Mouse (Mus musculus) embryonic fibroblast, embryonic 13.5 days (primary cell): ENCODE data around the gene Dnajb11. TPM values are rescaled to one million over a fixed set of nuclear protein-coding genes. Genes with fewer than 3 reads are reported as not detected.

Experiments
- H3K27ac ChIP-seq: 2 replicates; pipeline ENCODE4 v1.5.1; 2012; ENCODE audit warnings: low read length, control low read depth, inconsistent platforms; ENCODE audit not compliant: insufficient read depth
- H3K4me1 ChIP-seq: 2 replicates; pipeline ENCODE4 v1.6.1; 2011; ENCODE audit warnings: low read length; ENCODE audit not compliant: control insufficient read depth, insufficient read depth
- H3K4me3 ChIP-seq: 2 replicates; pipeline ENCODE4 v1.5.1; 2011; ENCODE audit warnings: mild to moderate bottlenecking, control low read depth, low read length; ENCODE audit not compliant: insufficient read depth
- CTCF ChIP-seq: IDR thresholded peaks from 2 replicates; pipeline ENCODE4 v1.5.1; 2011; ENCODE audit warnings: mild to moderate bottlenecking, control low read depth, low read length, moderate library complexity, borderline replicate concordance; ENCODE audit not compliant: insufficient read depth
- POLR2A ChIP-seq: IDR thresholded peaks from 2 replicates; pipeline ENCODE4 v1.6.1; 2011; ENCODE audit warnings: low read depth, mild to moderate bottlenecking, control low read depth, low read length, moderate library complexity
- polyA plus RNA-seq: library from polyadenylated mRNA; stranded (reverse); fragments of >200 nt; gene quantifications from 2 replicates; pipeline ENCODE4 v1.2.4, GENCODE M21; 2011; ENCODE audit warnings: low read depth; ENCODE audit not compliant: missing spikeins, insufficient read length

The Dnajb11 gene
- polyA plus RNA-seq, 1 experiment, result 101 TPM

- H3K4me3 ChIP-seq, result no peak overlapping the region
- H3K4me1 ChIP-seq, result peaks cover 7% of the 10 kb centered on the region
- no peak overlapping the region for H3K27ac ChIP-seq
- TF ChIP-seq CTCF (no peak), POLR2A (no peak)
Measured at GRCm38 (mm10) chr16:22879945-22880595, 22.4 kb downstream of the Dnajb11 start.

GRCm38 (mm10) chr16:22880900-22881299 lies 23.3 kb downstream of the Dnajb11 start:
- Histone ChIP-seq H3K27ac (no peak overlapping the region), H3K4me1 (peaks cover 7% of the 10 kb centered on the region), H3K4me3 (no peak overlapping the region)
- TF ChIP-seq CTCF, result no peak
- TF ChIP-seq POLR2A, result no peak

DNA sequence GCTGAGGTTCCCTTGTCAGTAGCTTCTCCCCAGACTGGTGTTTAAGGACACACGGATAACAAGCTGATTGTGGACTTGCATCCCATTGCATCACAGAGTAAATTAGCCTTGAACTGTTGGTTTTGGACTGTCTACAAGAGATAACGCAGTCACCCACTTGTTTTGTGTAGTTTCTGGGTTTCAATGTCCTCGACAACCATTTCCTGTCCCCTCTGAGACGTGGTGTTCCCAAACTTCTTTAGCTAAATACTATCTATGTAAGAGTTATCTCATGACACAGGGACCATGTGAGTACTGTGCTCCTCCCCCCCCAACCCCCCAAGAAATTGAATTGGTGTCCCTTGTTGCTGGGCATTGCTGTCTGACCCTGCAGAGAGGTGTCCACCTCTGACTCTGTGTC lies 23.8 kb downstream of the Dnajb11 start:
- H3K4me1 ChIP-seq, result peaks cover 7% of the 10 kb centered on the region
- no peak overlapping the region for H3K27ac ChIP-seq
- no peak overlapping the region for H3K4me3 ChIP-seq
- TF ChIP-seq POLR2A (no peak), CTCF (no peak)

DNA sequence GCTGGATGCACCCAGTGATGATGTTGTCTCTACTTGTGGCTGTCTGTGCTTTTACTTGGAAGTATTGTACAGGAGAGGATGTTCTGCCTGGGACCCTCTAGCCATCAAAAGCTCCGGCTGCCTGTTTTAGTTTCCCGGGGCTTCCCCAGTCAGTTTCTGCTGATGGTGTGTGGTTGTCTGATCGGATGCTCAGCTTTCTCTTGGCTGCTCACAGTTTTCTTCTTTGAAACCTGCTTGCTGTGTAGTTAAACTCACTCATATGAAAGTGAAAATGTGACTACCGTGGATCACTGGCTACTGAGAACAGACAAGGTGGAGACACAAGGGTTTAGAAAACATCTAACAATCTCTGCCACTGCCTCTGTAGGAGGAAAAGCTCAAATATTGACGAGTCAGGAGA lies 25.8 kb downstream of the Dnajb11 start:
- no peak overlapping the region for H3K27ac ChIP-seq
- peaks cover 7% of the 10 kb centered on the region for H3K4me1 ChIP-seq
- TF ChIP-seq POLR2A (no peak), CTCF (no peak)
- no peak overlapping the region for H3K4me3 ChIP-seq

- no peak overlapping the region for H3K4me3 ChIP-seq
- H3K27ac ChIP-seq, result no peak overlapping the region
- H3K4me1 ChIP-seq, result peaks cover 4% of the 10 kb centered on the region
- TF ChIP-seq CTCF, result no peak
- no peak for TF ChIP-seq POLR2A
Measured at GRCm38 (mm10) chr16:22885356-22885755, 27.7 kb downstream of the Dnajb11 start.

DNA sequence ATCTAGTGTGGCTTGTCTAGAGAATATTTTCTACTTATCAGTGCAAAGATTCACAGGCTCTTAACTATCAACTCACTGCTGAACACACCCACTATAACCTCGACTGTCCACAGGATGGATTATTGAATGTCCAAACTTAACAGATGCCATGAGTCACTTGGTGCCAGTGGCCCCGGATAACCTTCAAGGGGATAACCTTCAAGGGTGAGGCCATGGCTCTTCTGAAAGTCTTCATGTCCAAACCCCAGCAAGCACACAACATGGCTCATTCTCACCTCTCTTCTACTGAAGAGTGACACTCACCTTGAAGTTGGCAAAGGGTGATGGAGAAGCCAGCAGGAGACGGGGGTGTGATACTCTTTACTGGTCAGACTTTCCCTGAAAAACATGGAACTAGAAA lies 29.1 kb downstream of the Dnajb11 start:
- H3K4me3 ChIP-seq, result no peak overlapping the region
- no peaks in the 10 kb centered on the region for H3K4me1 ChIP-seq
- TF ChIP-seq POLR2A, result no peak
- no peak for TF ChIP-seq CTCF
- no peak overlapping the region for H3K27ac ChIP-seq

DNA sequence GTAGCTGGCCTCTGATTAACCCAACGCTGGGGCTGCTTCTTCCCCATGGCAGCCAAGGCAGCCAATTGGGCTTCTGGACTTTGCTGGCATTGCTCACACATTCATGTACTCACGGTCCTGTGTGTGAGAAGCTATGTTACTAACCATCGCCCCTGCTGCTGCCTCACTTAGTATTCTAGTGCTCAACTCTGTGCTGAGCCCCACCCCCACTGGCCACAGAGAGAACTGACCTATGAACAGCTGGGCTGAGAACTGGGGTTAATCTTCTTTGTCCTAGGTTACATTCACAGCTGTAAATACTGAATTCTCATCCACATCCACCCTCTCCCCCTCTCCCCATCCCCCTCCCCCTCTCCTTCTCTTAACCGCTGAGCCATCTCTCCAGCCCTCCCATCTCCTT lies 31.2 kb downstream of the Dnajb11 start:
- Histone ChIP-seq H3K4me3 (no peak overlapping the region), H3K4me1 (no peaks in the 10 kb centered on the region), H3K27ac (no peak overlapping the region)
- TF ChIP-seq POLR2A (no peak), CTCF (no peak)

GRCm38 (mm10) chr16:22889716-22890115 lies 32.1 kb downstream of the Dnajb11 start:
- Histone ChIP-seq H3K27ac (no peak overlapping the region), H3K4me3 (no peak overlapping the region), H3K4me1 (no peaks in the 10 kb centered on the region)
- TF ChIP-seq CTCF (no peak), POLR2A (no peak)

GRCm38 (mm10) chr16:22890683-22891510 lies 33.3 kb downstream of the Dnajb11 start, which contains the start of gene Ahsg:
Ahsg (plus strand) TSS chr16:22891277.
- Histone ChIP-seq H3K4me3 (no peak within 1 kb of the TSS), H3K27ac (no peak within 1 kb of the TSS), H3K4me1 (no peaks in the 10 kb centered on the region)
- no peak for TF ChIP-seq POLR2A
- TF ChIP-seq CTCF, result no peak

DNA sequence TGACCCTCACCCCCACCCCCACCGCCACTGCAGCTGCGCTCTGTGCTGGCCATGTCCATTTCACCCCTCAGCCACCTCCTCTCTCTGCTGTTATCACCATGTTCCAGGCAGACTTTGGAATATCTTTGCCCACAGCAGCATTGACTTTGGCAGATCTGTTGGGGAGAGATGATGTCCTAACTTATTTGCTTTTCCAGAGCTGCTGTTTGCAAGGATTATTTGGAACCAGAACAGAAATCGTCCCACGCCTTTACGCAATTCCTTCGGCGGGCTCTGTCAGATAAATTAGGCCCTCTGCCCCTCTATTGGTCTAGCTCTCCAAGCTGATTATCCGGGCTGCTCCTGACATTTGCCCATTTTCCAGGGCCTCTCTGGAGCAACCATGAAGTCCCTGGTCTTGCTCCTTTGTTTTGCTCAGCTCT lies 34.1 kb downstream of the Dnajb11 start:
- TF ChIP-seq POLR2A, result no peak
- no peak overlapping the region for H3K4me3 ChIP-seq
- H3K27ac ChIP-seq, result no peak overlapping the region
- H3K4me1 ChIP-seq, result no peaks in the 10 kb centered on the region
